Mouse (Mus musculus): ENCODE data around the gene Ube4a. TPM values are rescaled to one million over a fixed set of nuclear protein-coding genes. Genes with fewer than 3 reads are reported as not detected.

Gene Ube4a
- polyA plus RNA-seq, 1 experiment from 2014 or later = 32.0 TPM

GRCm38 (mm10) chr9:44904964-44905363 is 60.4 kb downstream of the Ube4a start:
- Histone ChIP-seq H3K4me2 (ENCODE audit: low read depth, low read length, severe bottlenecking) (no peak overlapping the region), H3K4me1 (replicated peaks; ENCODE audit: control insufficient read depth, insufficient read depth, low read length) (no peaks in the 10 kb centered on the region), H3K27me3 (ENCODE audit: control insufficient read depth, insufficient read depth, low read length) (no peaks in the 10 kb centered on the region), H3K9me3 (ENCODE audit: control insufficient read depth, low read length) (no peaks in the 10 kb centered on the region), H3K36me3 (ENCODE audit: control insufficient read depth, insufficient read depth, low read length) (no peaks in the 10 kb centered on the region), H3K9ac (ENCODE audit: low read length) (no peak overlapping the region), H3K4me3 (ENCODE audit: low read depth, low read length) (no peak overlapping the region), H3K27ac (ENCODE audit: low read depth, low read length) (no peak overlapping the region)
- WGBS = 70% methylated on average over 5 of the region's 5 CpGs
- ATAC-seq (replicated peaks; ENCODE audit: low FRiP score) (no peak), DNase-seq (ENCODE audit: low spot score) (no peak)

DNA sequence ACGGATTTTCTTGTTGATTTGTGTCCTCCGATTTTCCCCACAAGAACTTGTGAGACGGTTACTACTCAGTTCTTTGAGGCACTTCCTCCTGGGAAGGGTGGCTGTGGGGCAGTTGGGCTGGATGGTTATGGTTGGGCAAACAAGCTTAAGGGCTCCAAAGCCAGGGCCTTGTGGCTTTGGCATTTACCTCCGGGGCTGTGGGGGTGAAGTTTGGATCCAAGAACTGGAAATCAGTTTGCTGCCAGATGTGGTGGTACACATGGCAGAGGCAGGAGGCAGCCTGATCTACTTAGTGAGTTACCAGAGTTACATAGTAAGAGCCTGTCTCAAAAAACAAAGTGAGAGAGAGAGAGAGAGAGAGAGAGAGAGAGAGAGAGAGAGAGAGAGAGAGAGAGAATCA is 61.5 kb downstream of the Ube4a start:
- 83% methylated on average over 4 of the region's 4 CpGs for WGBS
- no peaks in the 10 kb centered on the region for H3K4me1 ChIP-seq (replicated peaks; ENCODE audit: control insufficient read depth, insufficient read depth, low read length)
- no peaks in the 10 kb centered on the region for H3K36me3 ChIP-seq (ENCODE audit: control insufficient read depth, insufficient read depth, low read length)
- no peaks in the 10 kb centered on the region for H3K9me3 ChIP-seq (ENCODE audit: control insufficient read depth, low read length)
- H3K4me2 ChIP-seq (ENCODE audit: low read depth, low read length, severe bottlenecking) = no peak overlapping the region
- H3K27ac ChIP-seq (ENCODE audit: low read depth, low read length) = no peak overlapping the region
- no peak for DNase-seq (ENCODE audit: low spot score)
- ATAC-seq (replicated peaks; ENCODE audit: low FRiP score) = no peak
- H3K9ac ChIP-seq (ENCODE audit: low read length) = no peak overlapping the region
- H3K4me3 ChIP-seq (ENCODE audit: low read depth, low read length) = no peak overlapping the region
- no peaks in the 10 kb centered on the region for H3K27me3 ChIP-seq (ENCODE audit: control insufficient read depth, insufficient read depth, low read length)

DNA sequence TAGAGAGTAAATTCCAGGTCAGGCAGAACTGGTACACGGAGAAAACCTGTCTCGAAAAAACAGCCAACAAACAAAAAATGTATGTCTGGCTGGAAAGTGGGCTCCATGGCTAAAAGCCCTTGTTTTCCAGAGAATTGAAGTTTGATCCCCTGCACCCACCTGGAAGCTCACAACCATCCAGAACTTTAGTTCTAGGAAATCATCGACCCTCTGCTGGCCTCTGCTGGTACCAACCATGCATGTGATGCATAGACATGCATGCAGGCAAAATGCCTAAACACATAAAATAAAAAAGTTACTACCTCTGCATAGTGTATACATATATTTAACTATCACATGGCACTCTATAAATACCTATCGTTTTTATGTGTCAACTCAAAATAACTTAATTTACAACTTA is 65.0 kb downstream of the Ube4a start:
- no peak for DNase-seq (ENCODE audit: low spot score)
- Histone ChIP-seq H3K9me3 (ENCODE audit: control insufficient read depth, low read length) (no peaks in the 10 kb centered on the region), H3K27me3 (ENCODE audit: control insufficient read depth, insufficient read depth, low read length) (no peaks in the 10 kb centered on the region)

GRCm38 (mm10) chr9:44899716-44900115 is 65.7 kb downstream of the Ube4a start:
- no peaks in the 10 kb centered on the region for H3K36me3 ChIP-seq (ENCODE audit: control insufficient read depth, insufficient read depth, low read length)
- DNase-seq (ENCODE audit: low spot score) (no peak), ATAC-seq (replicated peaks; ENCODE audit: low FRiP score) (no peak)
- H3K4me3 ChIP-seq (ENCODE audit: low read depth, low read length) = no peak overlapping the region
- no peaks in the 10 kb centered on the region for H3K4me1 ChIP-seq (replicated peaks; ENCODE audit: control insufficient read depth, insufficient read depth, low read length)
- H3K27ac ChIP-seq (ENCODE audit: low read depth, low read length) = no peak overlapping the region
- no peak overlapping the region for H3K4me2 ChIP-seq (ENCODE audit: low read depth, low read length, severe bottlenecking)
- no peaks in the 10 kb centered on the region for H3K9me3 ChIP-seq (ENCODE audit: control insufficient read depth, low read length)
- H3K9ac ChIP-seq (ENCODE audit: low read length) = no peak overlapping the region
- no peaks in the 10 kb centered on the region for H3K27me3 ChIP-seq (ENCODE audit: control insufficient read depth, insufficient read depth, low read length)
- 84% methylated on average over 3 of the region's 3 CpGs for WGBS

More for the DNA sequence above, 65.0 kb downstream of the Ube4a start:
- no peak for ATAC-seq (replicated peaks; ENCODE audit: low FRiP score)
- Histone ChIP-seq H3K36me3 (ENCODE audit: control insufficient read depth, insufficient read depth, low read length) (no peaks in the 10 kb centered on the region), H3K4me1 (replicated peaks; ENCODE audit: control insufficient read depth, insufficient read depth, low read length) (no peaks in the 10 kb centered on the region), H3K4me3 (ENCODE audit: low read depth, low read length) (no peak overlapping the region), H3K27ac (ENCODE audit: low read depth, low read length) (no peak overlapping the region), H3K4me2 (ENCODE audit: low read depth, low read length, severe bottlenecking) (no peak overlapping the region), H3K9ac (ENCODE audit: low read length) (no peak overlapping the region)
- WGBS = 66% methylated on average over 4 of the region's 4 CpGs

- no peak overlapping the region for H3K4me3 ChIP-seq (ENCODE audit: low read depth, low read length)
- DNase-seq (ENCODE audit: low spot score) (no peak), ATAC-seq (replicated peaks; ENCODE audit: low FRiP score) (no peak)
- no peak overlapping the region for H3K27ac ChIP-seq (ENCODE audit: low read depth, low read length)
- H3K4me1 ChIP-seq (replicated peaks; ENCODE audit: control insufficient read depth, insufficient read depth, low read length) = no peaks in the 10 kb centered on the region
- H3K27me3 ChIP-seq (ENCODE audit: control insufficient read depth, insufficient read depth, low read length) = no peaks in the 10 kb centered on the region
- 71% methylated on average over 4 of the region's 4 CpGs for whole genome bisulfite sequencing
- no peak overlapping the region for H3K9ac ChIP-seq (ENCODE audit: low read length)
- no peaks in the 10 kb centered on the region for H3K36me3 ChIP-seq (ENCODE audit: control insufficient read depth, insufficient read depth, low read length)
- H3K4me2 ChIP-seq (ENCODE audit: low read depth, low read length, severe bottlenecking) = no peak overlapping the region
- H3K9me3 ChIP-seq (ENCODE audit: control insufficient read depth, low read length) = no peaks in the 10 kb centered on the region
Observed at GRCm38 (mm10) chr9:44897024-44897423, 68.4 kb downstream of the Ube4a start.

DNA sequence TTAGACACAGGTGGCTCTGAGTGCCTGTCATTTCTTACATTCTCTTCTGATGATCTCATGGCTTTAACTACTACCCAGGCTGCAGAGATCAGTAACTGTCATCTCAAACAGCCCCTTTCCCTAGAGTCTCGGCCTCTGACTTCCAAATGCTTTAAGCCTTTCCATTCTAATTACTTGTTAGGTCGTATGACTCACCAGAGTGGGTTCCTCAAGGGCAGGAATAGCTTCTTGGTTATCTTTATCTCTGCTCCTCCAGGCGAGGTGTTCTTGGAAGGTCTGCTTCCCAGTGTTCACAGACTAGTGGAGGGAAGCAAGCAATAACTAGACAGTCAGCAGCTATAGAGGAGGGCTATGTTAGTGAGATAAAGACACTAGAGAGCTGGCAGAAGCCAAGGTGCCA is 72.7 kb downstream of the Ube4a start:
- Histone ChIP-seq H3K27me3 (ENCODE audit: control insufficient read depth, insufficient read depth, low read length) (no peaks in the 10 kb centered on the region), H3K4me1 (replicated peaks; ENCODE audit: control insufficient read depth, insufficient read depth, low read length) (no peaks in the 10 kb centered on the region), H3K9me3 (ENCODE audit: control insufficient read depth, low read length) (no peaks in the 10 kb centered on the region), H3K4me2 (ENCODE audit: low read depth, low read length, severe bottlenecking) (no peak overlapping the region), H3K27ac (ENCODE audit: low read depth, low read length) (no peak overlapping the region), H3K4me3 (ENCODE audit: low read depth, low read length) (no peak overlapping the region), H3K9ac (ENCODE audit: low read length) (no peak overlapping the region), H3K36me3 (ENCODE audit: control insufficient read depth, insufficient read depth, low read length) (no peaks in the 10 kb centered on the region)
- no peak for DNase-seq (ENCODE audit: low spot score)
- 67% methylated on average over 3 of the region's 3 CpGs for WGBS
- no peak for ATAC-seq (replicated peaks; ENCODE audit: low FRiP score)

GRCm38 (mm10) chr9:44891210-44891609 is 74.2 kb downstream of the Ube4a start:
- no peak overlapping the region for H3K4me3 ChIP-seq (ENCODE audit: low read depth, low read length)
- WGBS = 81% methylated on average over 6 of the region's 6 CpGs

GRCm38 (mm10) chr9:44890122-44890521 is 75.3 kb downstream of the Ube4a start:
- Histone ChIP-seq H3K9me3 (ENCODE audit: control insufficient read depth, low read length) (no peaks in the 10 kb centered on the region), H3K9ac (ENCODE audit: low read length) (no peak overlapping the region), H3K4me2 (ENCODE audit: low read depth, low read length, severe bottlenecking) (no peak overlapping the region), H3K36me3 (ENCODE audit: control insufficient read depth, insufficient read depth, low read length) (no peaks in the 10 kb centered on the region), H3K4me1 (replicated peaks; ENCODE audit: control insufficient read depth, insufficient read depth, low read length) (no peaks in the 10 kb centered on the region), H3K27me3 (ENCODE audit: control insufficient read depth, insufficient read depth, low read length) (no peaks in the 10 kb centered on the region), H3K27ac (ENCODE audit: low read depth, low read length) (no peak overlapping the region), H3K4me3 (ENCODE audit: low read depth, low read length) (no peak overlapping the region)
- 74% methylated on average over 2 of the region's 2 CpGs for WGBS
- ATAC-seq (replicated peaks; ENCODE audit: low FRiP score) (no peak), DNase-seq (ENCODE audit: low spot score) (no peak)

More at GRCm38 (mm10) chr9:44891210-44891609, 74.2 kb downstream of the Ube4a start:
- DNase-seq (ENCODE audit: low spot score) = no peak
- no peaks in the 10 kb centered on the region for H3K27me3 ChIP-seq (ENCODE audit: control insufficient read depth, insufficient read depth, low read length)
- H3K9ac ChIP-seq (ENCODE audit: low read length) = no peak overlapping the region
- H3K9me3 ChIP-seq (ENCODE audit: control insufficient read depth, low read length) = no peaks in the 10 kb centered on the region
- no peaks in the 10 kb centered on the region for H3K4me1 ChIP-seq (replicated peaks; ENCODE audit: control insufficient read depth, insufficient read depth, low read length)
- no peaks in the 10 kb centered on the region for H3K36me3 ChIP-seq (ENCODE audit: control insufficient read depth, insufficient read depth, low read length)
- no peak overlapping the region for H3K4me2 ChIP-seq (ENCODE audit: low read depth, low read length, severe bottlenecking)
- no peak overlapping the region for H3K27ac ChIP-seq (ENCODE audit: low read depth, low read length)
- no peak for ATAC-seq (replicated peaks; ENCODE audit: low FRiP score)

DNA sequence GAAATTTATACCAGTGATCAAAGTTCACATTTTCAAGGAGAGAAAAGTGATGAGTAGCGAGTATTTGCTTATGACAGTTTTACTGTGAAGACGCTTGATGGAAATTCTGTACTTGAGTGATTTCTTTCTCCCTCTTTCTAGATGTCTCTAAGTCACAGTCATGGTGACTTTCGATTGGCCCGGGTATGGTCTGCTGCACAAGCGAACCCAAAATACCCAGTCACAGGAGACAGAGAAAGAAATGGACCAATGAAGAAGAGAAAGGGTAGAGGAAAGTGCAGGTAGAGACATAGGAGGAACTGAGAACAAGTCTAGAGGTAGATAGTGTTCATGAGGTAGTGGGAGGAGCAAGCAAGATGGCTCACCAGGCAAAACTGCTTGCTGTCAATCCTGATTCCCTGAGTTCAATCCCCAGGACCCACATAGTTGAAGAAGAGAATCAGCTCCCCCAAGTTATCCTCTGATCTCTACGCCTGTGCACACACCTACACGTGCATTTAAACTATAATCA is 77.2 kb downstream of the Ube4a start:
- Histone ChIP-seq H3K27me3 (ENCODE audit: control insufficient read depth, insufficient read depth, low read length) (no peaks in the 10 kb centered on the region), H3K9me3 (ENCODE audit: control insufficient read depth, low read length) (no peaks in the 10 kb centered on the region), H3K36me3 (ENCODE audit: control insufficient read depth, insufficient read depth, low read length) (no peaks in the 10 kb centered on the region), H3K4me2 (ENCODE audit: low read depth, low read length, severe bottlenecking) (no peak overlapping the region), H3K4me1 (replicated peaks; ENCODE audit: control insufficient read depth, insufficient read depth, low read length) (no peaks in the 10 kb centered on the region), H3K4me3 (ENCODE audit: low read depth, low read length) (no peak overlapping the region), H3K27ac (ENCODE audit: low read depth, low read length) (no peak overlapping the region), H3K9ac (ENCODE audit: low read length) (no peak overlapping the region)
- WGBS = 89% methylated on average over 7 of the region's 7 CpGs
- DNase-seq (ENCODE audit: low spot score) (no peak), ATAC-seq (replicated peaks; ENCODE audit: low FRiP score) (no peak)
